Mouse (Mus musculus): Measurements from ENCODE around the gene Accs.

GRCm38 (mm10) chr2:93783926-93784539 lies 65.7 kb downstream of the Accs start:
- TF ChIP-seq POLR2A (IDR thresholded peaks at IDR 0.05; ENCODE audit: borderline replicate concordance, extremely low read depth, low read depth, low read length) (no peak), CTCF (IDR thresholded peaks at IDR 0.05; ENCODE audit: insufficient read depth, low read length) (no peak)

Measured in lung, adult 2 months (tissue).